Mouse (Mus musculus) thymus, adult 18-20 months (tissue): ENCODE measurements around the gene Irgm1.
"Not testable (repeated sequence)": the region's sequence is repeated elsewhere in the genome, so short reads cannot be mapped to it uniquely, and the experiment has no call there.

Source experiments
- DNase-seq, 2 experiments: peaks; one replicate each; pipeline ENCODE4 v3.0.0; 2022; ENCODE audit warnings: mixed read lengths in 2 of 2

Irgm1 gene

GRCm38 (mm10) chr11:48853474-48854180, 17.9 kb downstream of the Irgm1 start:
- peak; percentile 66 to 84 for DNase-seq

DNA sequence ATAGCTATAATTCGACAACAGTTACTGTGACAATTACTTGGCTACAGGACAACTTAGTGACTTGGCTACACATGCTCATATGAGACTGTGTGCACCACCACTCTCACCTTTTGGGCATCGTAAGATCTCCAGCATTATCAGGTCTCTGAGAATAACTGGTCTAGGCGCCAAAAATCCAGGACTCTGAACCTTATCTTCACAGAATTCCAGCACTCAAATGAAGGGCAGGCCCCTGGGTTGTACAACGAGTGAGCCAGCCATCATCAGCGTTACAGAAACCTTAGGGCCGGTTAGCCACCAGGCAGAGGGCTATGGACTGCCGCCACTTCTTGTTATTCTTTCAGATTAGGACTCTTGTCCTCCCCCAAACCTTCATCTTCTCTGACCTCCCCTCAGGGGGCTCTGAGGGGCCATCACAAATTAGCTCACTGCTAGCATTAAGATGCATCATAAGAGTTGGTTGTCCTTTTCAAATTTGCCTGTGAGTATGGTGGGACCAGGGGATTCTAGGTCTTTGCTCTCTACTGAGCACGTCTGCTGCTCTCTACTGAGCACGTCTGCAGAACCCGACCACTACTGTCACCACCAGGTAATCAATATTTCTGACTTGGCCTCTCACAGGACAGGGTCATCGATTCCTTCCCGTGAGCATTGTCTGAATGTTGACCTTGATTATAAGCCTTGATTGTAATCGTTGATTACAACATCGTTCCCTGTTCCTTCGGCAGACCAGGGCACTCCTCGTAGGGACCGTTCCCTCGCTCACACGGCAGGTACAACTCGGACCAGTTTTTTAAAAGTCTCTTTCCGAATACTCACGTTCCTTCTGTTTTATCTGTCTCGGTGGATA, 18.6 kb downstream of the Irgm1 start:
- no peak for DNase-seq

DNA sequence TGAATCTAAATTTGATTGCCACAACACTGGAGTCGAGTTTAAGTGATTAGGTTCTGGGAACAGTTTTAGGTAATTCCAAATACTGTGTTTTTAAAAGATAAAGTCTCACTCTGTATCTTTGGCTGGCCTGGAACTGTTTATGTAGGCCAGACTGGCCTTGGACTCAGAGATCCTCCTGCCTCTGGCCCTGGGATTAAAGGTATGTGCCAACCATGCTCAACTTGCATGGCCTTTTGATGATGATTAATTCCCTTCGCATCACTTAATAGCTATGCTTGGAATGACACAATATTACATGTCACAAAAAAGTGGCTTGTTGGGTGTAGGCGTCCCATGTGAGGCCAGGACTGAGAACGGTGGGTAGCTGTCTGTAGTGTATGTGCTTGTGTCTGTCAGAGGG, 19.3 kb downstream of the Irgm1 start:
- no peak for DNase-seq

GRCm38 (mm10) chr11:48851270-48851995, 20.1 kb downstream of the Irgm1 start:
- no peak for DNase-seq

GRCm38 (mm10) chr11:48850240-48850639, 21.2 kb downstream of the Irgm1 start:
- no peak for DNase-seq

DNA sequence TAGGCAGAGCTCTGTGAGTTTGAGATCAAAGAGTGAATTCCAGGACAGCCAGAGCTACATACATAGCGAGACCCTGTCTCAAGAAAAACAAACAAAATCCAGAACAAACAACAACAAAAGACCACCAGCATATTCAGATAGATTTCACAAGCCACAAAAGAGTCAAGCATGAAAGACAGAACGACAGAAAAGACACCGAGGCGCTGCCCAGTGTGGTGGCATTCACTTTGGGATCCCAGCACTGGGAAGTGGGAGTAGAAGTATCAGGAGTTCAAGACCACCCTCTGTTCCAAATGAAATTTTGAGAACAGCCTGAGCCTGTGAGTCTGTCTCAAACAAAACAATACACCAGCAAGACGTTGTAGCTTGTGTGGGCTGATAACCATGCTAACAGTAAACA, 24.6 kb downstream of the Irgm1 start:
- DNase-seq = no peak

DNA sequence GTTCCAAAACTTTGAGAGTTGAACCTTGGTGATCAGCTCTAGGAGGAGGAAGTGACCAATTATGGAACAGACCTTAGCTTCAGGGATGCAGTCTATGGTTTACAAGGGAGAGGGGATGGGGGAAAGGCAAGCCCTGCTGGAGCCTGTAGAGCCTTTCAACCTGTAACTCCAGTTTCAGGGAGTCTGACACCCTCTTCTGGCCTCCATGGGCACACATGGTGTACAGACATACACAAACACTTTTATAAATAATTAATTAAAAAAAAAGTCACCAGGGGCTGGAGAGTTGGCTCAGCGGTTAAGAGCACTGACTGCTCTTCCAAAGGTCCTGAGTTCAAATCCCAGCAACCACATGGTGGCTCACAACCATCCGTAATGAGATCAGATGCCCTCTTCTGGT, 25.1 kb downstream of the Irgm1 start:
- not testable (repeated sequence) for DNase-seq

GRCm38 (mm10) chr11:48845244-48845815, 26.2 kb downstream of the Irgm1 start:
- no peak for DNase-seq

DNA sequence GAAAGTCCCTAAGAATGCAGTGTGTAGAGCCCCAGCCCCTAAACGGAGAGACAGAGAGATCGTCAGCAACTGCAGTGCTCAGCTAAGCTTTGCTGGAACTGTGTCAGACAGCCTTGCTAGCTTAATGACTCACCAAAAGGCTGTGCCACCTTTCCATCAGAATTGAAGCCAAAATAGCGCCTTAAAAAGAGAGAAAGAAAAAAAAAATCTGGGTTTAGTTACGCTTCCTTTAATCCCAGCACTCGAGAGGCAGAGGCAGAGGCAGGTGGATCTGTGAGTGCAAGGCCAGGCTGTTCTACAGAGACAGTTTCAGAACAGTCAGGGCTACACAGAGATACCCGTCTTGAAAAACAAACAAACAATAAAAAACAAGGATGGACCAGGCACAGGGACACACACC, 27.2 kb downstream of the Irgm1 start:
- no peak for DNase-seq

GRCm38 (mm10) chr11:48843202-48843601, 28.3 kb downstream of the Irgm1 start:
- no peak for DNase-seq

GRCm38 (mm10) chr11:48842378-48842792, 29.1 kb downstream of the Irgm1 start:
- DNase-seq = no peak

DNA sequence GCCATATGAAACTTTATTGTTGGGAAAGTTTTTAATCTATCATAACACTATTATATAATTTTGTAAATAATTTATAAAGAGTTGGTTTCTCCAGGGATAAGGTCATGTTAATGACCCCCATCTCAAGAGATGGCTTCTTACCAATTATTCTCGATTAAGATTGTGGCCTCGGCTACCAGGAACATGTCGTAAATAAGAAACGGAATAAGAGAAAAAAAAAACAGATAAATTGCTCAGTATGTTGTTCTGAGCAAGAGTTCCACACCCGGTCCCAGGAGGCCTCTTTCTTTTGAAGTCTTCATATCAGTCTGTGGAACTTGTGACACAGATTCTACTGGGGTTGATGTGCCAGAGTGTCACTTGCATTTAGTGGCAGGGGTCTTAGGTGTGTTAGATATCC, 30.3 kb downstream of the Irgm1 start:
- no peak for DNase-seq

GRCm38 (mm10) chr11:48840805-48841204, 30.7 kb downstream of the Irgm1 start:
- no peak for DNase-seq

DNA sequence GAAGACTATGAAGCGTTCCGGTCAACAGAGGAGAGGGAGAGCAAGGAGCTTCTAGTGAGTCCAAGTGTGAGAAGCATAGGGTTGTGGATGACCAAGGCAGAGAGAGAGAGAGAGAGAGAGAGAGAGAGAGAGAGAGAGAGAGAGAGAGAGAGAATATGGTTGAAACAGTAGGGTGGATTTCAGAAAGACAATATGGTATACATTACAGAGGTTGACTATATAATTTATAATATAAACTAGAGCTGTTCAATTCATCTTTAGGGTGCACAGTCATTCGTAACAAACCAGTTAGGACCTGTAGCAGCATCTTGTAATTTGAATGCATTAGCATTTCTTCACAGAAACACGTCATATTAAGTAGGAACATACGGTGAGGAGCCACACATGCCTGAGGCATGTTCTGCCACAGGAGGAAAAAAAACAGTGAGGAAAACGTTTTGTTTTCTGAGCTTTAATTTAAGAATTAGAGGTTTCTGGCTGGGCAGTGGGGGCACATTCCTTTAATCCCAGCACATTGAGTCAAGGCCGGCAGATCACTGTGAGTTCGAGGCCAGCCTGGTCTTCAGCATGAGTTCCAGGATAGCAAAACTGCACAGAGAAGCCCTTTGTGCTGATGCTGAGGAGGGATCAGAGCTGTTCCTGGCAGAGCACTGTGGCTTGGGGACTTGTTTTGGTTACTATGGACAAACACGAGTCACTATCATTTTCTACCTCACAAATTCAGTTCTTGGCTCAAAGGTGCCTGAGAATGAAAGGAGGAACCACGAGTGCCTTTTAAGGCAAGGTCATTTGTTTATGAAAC, 32.4 kb downstream of the Irgm1 start:
- DNase-seq = no peak

GRCm38 (mm10) chr11:48838181-48838797, 33.2 kb downstream of the Irgm1 start:
- DNase-seq = no peak

- DNase-seq = peak; percentile 33 to 39
Observed at GRCm38 (mm10) chr11:48837310-48838180, 33.9 kb downstream of the Irgm1 start.

DNA sequence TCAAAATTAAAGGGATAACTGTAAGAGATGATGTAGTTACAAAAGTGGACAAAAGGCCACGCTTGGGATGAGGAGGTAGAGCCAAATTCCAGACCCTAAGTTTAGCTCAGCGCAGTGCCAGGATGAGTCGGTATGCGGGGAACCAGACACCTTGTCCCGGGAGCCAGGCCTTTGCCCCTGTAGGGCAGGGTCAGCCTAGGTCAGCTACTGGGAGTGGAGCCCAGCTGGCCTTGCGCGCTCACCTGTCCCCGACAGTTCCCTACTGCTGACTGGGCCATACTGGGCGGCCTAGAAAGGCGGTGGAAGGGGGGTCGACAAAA, 34.5 kb downstream of the Irgm1 start:
- DNase-seq = no peak

GRCm38 (mm10) chr11:48835923-48836322, 35.6 kb downstream of the Irgm1 start:
- DNase-seq = no peak

DNA sequence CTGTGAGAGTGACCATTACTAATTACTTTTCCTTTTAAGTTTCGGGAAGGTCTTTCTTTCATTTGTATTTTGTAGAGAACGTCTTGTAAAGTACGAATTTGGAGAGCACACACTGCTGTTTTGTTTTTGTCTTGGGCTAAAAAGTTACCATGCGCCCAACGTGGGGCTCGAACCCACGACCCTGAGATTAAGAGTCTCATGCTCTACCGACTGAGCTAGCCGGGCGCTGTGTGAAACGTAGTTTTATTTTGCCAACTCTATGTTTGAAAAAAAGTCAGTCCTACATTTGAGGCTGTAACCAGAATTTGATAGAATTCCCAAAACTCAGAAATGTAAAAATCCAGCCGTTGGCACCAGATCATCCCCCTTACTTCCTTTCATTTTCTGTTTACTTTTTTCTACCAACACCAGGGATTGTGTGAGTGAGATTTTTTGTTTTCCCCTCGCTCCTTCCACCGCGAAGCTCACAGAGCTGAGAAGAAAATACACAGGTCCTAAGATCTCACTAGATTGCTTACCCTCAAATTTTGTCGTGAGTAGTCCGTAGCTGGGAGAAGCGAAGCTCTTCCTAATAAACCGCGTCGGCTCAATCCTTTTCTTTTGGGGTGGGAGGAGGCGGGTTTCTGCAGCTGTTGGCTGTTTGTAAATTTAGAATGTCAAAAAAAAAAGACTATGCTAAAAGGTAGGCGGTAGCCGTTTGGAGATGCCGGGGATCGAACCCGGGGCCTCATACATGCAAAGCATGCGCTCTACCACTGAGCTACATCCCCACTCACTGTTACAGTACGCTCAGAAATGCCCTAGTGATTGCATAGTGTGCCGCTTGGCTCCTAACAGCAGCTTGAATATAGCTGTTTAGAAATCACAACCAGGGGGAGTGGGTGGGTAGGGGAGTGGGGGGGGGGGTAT, 37.5 kb downstream of the Irgm1 start:
- DNase-seq = peak; percentile 77 to 89
